Mouse (Mus musculus): ENCODE measurements around the gene Sde2. TPM values are rescaled to one million over a fixed set of nuclear protein-coding genes. Genes with fewer than 3 reads are reported as not detected.

Gene Sde2
- polyA plus RNA-seq, 1 experiment: 7.1 TPM

DNA sequence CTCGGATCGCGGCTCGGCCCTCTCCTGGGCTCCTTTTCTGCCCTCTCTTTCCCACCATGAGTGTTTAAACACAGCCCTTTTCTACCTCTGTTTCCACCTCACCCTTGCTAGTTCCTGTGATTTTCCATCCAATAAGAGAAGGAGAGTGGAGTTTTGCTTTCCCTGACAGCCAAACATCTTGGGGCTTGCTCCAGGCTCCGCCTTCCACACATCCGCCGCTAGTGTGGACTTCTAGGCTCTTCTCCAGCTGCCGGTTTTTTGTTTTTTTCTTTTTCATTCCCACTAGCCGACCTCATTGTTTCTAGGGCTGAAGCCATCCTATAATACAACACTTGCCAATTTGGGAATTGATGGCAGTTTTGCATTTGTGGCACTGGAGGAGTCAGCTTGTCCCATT lies 2.8 kb upstream of the Sde2 start:
- peak in 1 of 2 experiments; percentile 38 for DNase-seq (ENCODE audit: low read depth in 1 of 2, low spot score in 2 of 2)
- Histone ChIP-seq H3K36me3 (ENCODE audit: control insufficient read depth, insufficient read depth, low read length) (no peaks in the 10 kb centered on the region), H3K4me3 (ENCODE audit: extremely low read depth, insufficient read depth, insufficient read length) (peak overlapping the region; percentile 39; the same call in 1 of the 2 replicates), H3K4me1 (ENCODE audit: control insufficient read depth, insufficient read depth, insufficient read length) (peaks cover 15% of the 10 kb centered on the region), H3K27ac (ENCODE audit: insufficient read depth, low read length) (peak overlapping the region; percentile 82), H3K27me3 (ENCODE audit: control insufficient read depth, insufficient read depth, low read length) (no peaks in the 10 kb centered on the region)
- 10% methylated on average over 9 of the region's 9 CpGs for WGBS
- TF ChIP-seq CTCF (IDR thresholded peaks at IDR 0.05; ENCODE audit: extremely low read depth, insufficient read depth, insufficient read length, insufficient replicate concordance) (no peak), POLR2A (IDR thresholded peaks at IDR 0.05; ENCODE audit: low read depth, low read length) (no peak)

DNA sequence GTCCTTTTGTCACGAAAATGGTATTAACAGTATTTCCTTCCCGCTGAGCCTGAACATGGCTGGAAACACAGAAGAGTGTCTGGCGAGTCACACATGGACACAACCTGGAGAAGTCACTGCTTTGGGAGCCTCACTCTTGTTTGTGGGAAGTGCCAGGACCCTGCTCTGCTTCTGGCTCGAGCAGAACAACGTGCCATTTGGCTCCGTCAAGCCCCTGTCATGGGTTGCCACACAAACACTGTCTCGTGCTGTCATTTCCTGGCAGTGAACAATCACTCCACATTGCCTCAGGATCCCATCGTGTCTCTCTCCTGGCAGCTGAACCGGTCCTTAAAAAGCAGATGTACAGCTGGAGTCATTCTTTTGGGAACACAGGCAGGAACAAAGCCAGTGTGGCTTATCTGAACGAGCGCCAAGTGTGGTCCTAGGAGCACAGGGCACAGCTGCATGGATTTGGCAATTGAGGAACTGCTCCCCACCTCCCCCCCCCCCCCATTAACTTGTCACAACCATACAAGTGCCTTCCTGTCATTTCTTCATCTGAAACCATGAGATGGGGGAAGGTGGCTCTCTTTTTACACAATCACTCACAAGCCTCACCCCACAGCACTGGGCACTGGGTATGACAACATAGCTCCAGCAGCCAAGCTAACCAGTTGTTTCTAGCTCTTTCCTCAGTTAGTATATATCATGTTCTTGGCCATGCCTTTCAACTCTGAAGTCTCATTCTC lies 2.3 kb upstream of the Sde2 start:
- TF ChIP-seq POLR2A (IDR thresholded peaks at IDR 0.05; ENCODE audit: low read depth, low read length): no peak
- no peak for TF ChIP-seq CTCF (IDR thresholded peaks at IDR 0.05; ENCODE audit: extremely low read depth, insufficient read depth, insufficient read length, insufficient replicate concordance)
- no peaks in the 10 kb centered on the region for H3K36me3 ChIP-seq (ENCODE audit: control insufficient read depth, insufficient read depth, low read length)
- 5% methylated on average over 11 of the region's 11 CpGs for WGBS
- DNase-seq (ENCODE audit: low read depth in 1 of 2, low spot score in 2 of 2): peak; percentile 57 to 71
- H3K4me3 ChIP-seq (ENCODE audit: extremely low read depth, insufficient read depth, insufficient read length): peak overlapping the region; percentile 39; the same call in 1 of the 2 replicates
- H3K27ac ChIP-seq (ENCODE audit: insufficient read depth, low read length): peak overlapping the region; percentile 82
- H3K27me3 ChIP-seq (ENCODE audit: control insufficient read depth, insufficient read depth, low read length): no peaks in the 10 kb centered on the region
- H3K4me1 ChIP-seq (ENCODE audit: control insufficient read depth, insufficient read depth, insufficient read length): peaks cover 15% of the 10 kb centered on the region

GRCm38 (mm10) chr1:180849701-180850301 lies 1.1 kb upstream of the Sde2 start:
- TF ChIP-seq POLR2A (IDR thresholded peaks at IDR 0.05; ENCODE audit: low read depth, low read length) (no peak), CTCF (IDR thresholded peaks at IDR 0.05; ENCODE audit: extremely low read depth, insufficient read depth, insufficient read length, insufficient replicate concordance) (no peak)
- H3K4me3 ChIP-seq (ENCODE audit: extremely low read depth, insufficient read depth, insufficient read length): peak overlapping the region; percentile 67
- DNase-seq (ENCODE audit: low read depth in 1 of 2, low spot score in 2 of 2): peak in 1 of 2 experiments; percentile 22
- no peaks in the 10 kb centered on the region for H3K27me3 ChIP-seq (ENCODE audit: control insufficient read depth, insufficient read depth, low read length)
- WGBS: 39% methylated on average over 11 of the region's 11 CpGs
- H3K36me3 ChIP-seq (ENCODE audit: control insufficient read depth, insufficient read depth, low read length): no peaks in the 10 kb centered on the region
- H3K27ac ChIP-seq (ENCODE audit: insufficient read depth, low read length): peak overlapping the region; percentile 99
- H3K4me1 ChIP-seq (ENCODE audit: control insufficient read depth, insufficient read depth, insufficient read length): peaks cover 15% of the 10 kb centered on the region

GRCm38 (mm10) chr1:180858763-180859162 lies 7.8 kb downstream of the Sde2 start:
- Histone ChIP-seq H3K27ac (ENCODE audit: insufficient read depth, low read length) (no peak overlapping the region), H3K4me1 (ENCODE audit: control insufficient read depth, insufficient read depth, insufficient read length) (no peaks in the 10 kb centered on the region), H3K36me3 (ENCODE audit: control insufficient read depth, insufficient read depth, low read length) (peaks cover 33% of the 10 kb centered on the region), H3K27me3 (ENCODE audit: control insufficient read depth, insufficient read depth, low read length) (no peaks in the 10 kb centered on the region), H3K4me3 (ENCODE audit: extremely low read depth, insufficient read depth, insufficient read length) (no peak overlapping the region)
- no peak for TF ChIP-seq CTCF (IDR thresholded peaks at IDR 0.05; ENCODE audit: extremely low read depth, insufficient read depth, insufficient read length, insufficient replicate concordance)
- TF ChIP-seq POLR2A (IDR thresholded peaks at IDR 0.05; ENCODE audit: low read depth, low read length): no peak
- DNase-seq (ENCODE audit: low read depth in 1 of 2, low spot score in 2 of 2): no peak

DNA sequence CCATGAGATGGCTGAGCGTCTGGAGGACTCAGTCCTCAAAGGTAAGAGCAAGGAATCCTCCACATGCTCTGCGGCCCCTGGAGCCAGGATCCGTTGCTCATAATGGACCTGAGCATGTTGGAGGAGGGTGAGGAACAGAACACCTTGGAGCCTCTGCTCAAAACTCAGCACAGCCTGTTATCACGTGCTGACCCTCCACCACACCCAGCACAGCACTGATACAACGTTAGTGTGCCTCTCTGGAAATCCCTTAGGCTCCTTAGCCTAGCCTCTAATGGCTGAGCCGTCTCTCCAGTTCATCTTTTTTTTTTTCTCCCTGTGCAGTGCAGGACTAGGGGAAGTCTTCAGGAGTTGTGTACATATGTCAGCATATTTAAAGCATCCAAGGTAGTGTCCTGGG lies 9.1 kb downstream of the Sde2 start:
- no peak for TF ChIP-seq POLR2A (IDR thresholded peaks at IDR 0.05; ENCODE audit: low read depth, low read length)
- no peak for TF ChIP-seq CTCF (IDR thresholded peaks at IDR 0.05; ENCODE audit: extremely low read depth, insufficient read depth, insufficient read length, insufficient replicate concordance)
- no peak overlapping the region for H3K27ac ChIP-seq (ENCODE audit: insufficient read depth, low read length)
- no peak for DNase-seq (ENCODE audit: low read depth in 1 of 2, low spot score in 2 of 2)
- H3K27me3 ChIP-seq (ENCODE audit: control insufficient read depth, insufficient read depth, low read length): no peaks in the 10 kb centered on the region
- H3K4me3 ChIP-seq (ENCODE audit: extremely low read depth, insufficient read depth, insufficient read length): no peak overlapping the region
- 88% methylated on average over 6 of the region's 6 CpGs for WGBS
- peaks cover 37% of the 10 kb centered on the region for H3K36me3 ChIP-seq (ENCODE audit: control insufficient read depth, insufficient read depth, low read length)
- no peaks in the 10 kb centered on the region for H3K4me1 ChIP-seq (ENCODE audit: control insufficient read depth, insufficient read depth, insufficient read length)

DNA sequence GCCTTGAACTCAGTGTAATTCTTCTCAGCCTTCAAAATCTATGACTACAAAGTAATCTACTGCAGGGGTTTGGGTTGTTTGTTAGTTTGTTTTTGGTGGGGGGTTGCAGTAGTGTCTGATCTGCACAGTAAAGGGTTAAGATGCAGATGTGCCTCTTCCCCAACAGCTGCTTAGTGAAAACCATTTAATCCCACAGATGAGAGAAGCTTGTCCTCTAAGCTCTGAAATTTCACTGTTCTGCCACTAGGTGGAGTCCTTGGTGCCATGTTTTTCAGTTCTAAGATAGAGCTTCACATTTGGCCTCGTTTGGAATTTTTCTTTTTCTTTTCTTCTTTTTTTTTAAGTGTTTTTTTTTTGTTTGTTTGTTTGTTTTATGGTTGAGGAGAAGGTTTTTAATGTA lies 12.7 kb downstream of the Sde2 start:
- Histone ChIP-seq H3K27me3 (ENCODE audit: control insufficient read depth, insufficient read depth, low read length) (no peaks in the 10 kb centered on the region), H3K4me3 (ENCODE audit: extremely low read depth, insufficient read depth, insufficient read length) (no peak overlapping the region), H3K36me3 (ENCODE audit: control insufficient read depth, insufficient read depth, low read length) (peaks cover 36% of the 10 kb centered on the region), H3K27ac (ENCODE audit: insufficient read depth, low read length) (no peak overlapping the region), H3K4me1 (ENCODE audit: control insufficient read depth, insufficient read depth, insufficient read length) (no peaks in the 10 kb centered on the region)
- 0 out of 2 replicates have a peak, but pooled peaks have one; percentile 22 for TF ChIP-seq CTCF (IDR thresholded peaks at IDR 0.05; ENCODE audit: extremely low read depth, insufficient read depth, insufficient read length, insufficient replicate concordance)
- TF ChIP-seq POLR2A (IDR thresholded peaks at IDR 0.05; ENCODE audit: low read depth, low read length): no peak
- no peak for DNase-seq (ENCODE audit: low read depth in 1 of 2, low spot score in 2 of 2)
- WGBS: 0% methylated on average over 1 of the region's 1 CpGs

GRCm38 (mm10) chr1:180866001-180866400 lies 15.1 kb downstream of the Sde2 start:
- Histone ChIP-seq H3K4me1 (ENCODE audit: control insufficient read depth, insufficient read depth, insufficient read length) (no peaks in the 10 kb centered on the region), H3K4me3 (ENCODE audit: extremely low read depth, insufficient read depth, insufficient read length) (no peak overlapping the region), H3K27me3 (ENCODE audit: control insufficient read depth, insufficient read depth, low read length) (no peaks in the 10 kb centered on the region), H3K27ac (ENCODE audit: insufficient read depth, low read length) (no peak overlapping the region), H3K36me3 (ENCODE audit: control insufficient read depth, insufficient read depth, low read length) (peaks cover 24% of the 10 kb centered on the region)
- 93% methylated on average over 7 of the region's 7 CpGs for WGBS
- no peak for DNase-seq (ENCODE audit: low read depth in 1 of 2, low spot score in 2 of 2)
- TF ChIP-seq POLR2A (IDR thresholded peaks at IDR 0.05; ENCODE audit: low read depth, low read length): no peak
- TF ChIP-seq CTCF (IDR thresholded peaks at IDR 0.05; ENCODE audit: extremely low read depth, insufficient read depth, insufficient read length, insufficient replicate concordance): no peak

All from spleen, adult 2 months (tissue).